Mouse (Mus musculus) gastrocnemius, postnatal 36 days (tissue): ENCODE measurements at regions not wholly inside any gene's neighbourhood (a gene's known extent, or its start where the extent isn't known, plus 50 kb on each side); places are given as distances from the start of the nearest gene placed in this dataset.
"Not testable (repeated sequence)": the region's sequence is repeated elsewhere in the genome, so short reads cannot be mapped to it uniquely, and the experiment has no call there.

Experiments
- DNase-seq, 2 experiments: peaks; one replicate each; pipeline ENCODE4 v3.0.0; 2022
- intact Hi-C: fragments of 180-260 bp; cut with DNase I; formaldehyde crosslinking; loops from one replicate; pipeline ENCODE4 v1.15.1; 2025

DNA sequence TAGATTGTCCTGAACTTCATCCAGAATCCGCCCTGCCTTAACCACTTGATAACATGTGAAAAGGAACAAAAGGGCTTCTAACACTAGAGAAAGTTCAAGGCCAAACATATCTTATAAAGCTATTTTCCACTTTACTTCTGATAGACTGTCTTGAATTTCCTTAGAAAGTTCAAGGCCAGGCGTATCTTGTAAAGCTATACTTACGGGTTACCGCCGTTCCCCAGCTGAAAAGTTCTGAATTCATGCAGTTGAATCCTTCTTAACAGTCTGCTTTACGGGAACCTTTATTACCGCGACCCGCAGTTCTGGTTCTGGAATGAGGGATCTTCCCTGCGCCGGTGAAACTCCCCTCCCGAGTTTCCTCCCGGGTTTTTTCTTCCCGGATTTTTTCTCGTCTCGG lies 492.0 kb downstream of the Gm21739 start:
- peak in 1 of 2 experiments; percentile 5 for DNase-seq
- intact Hi-C loops = not testable (repeated sequence)
